Mouse (Mus musculus) kidney, postnatal 0 days (tissue): ENCODE measurements at regions not wholly inside any gene's neighbourhood (a gene's known extent, or its start where the extent isn't known, plus 50 kb on each side); places are given as distances from the start of the nearest gene placed in this dataset.

Experiments
- ATAC-seq: fragments of 200-750 bp; cut with Nextera tagmentation; replicated peaks from 2 replicates; pipeline ENCODE4 v1.8.0; 2017; ENCODE audit warnings: low read depth, moderate number of reproducible peaks, moderate TSS enrichment, moderate library complexity; ENCODE audit not compliant: low FRiP score
- DNase-seq: peaks from one replicate; pipeline ENCODE4 v3.0.0-alpha.2; 2016; ENCODE audit warnings: low spot score
- H3K27ac ChIP-seq: fragments of 300-500 bp; sonication (generic); 2 replicates; pipeline ENCODE4 v1.5.1; 2014; ENCODE audit warnings: mild to moderate bottlenecking
- H3K27me3 ChIP-seq: fragments of 300-500 bp; sonication (generic); 2 replicates; pipeline ENCODE4 v1.6.1; 2014; ENCODE audit warnings: low read length, mixed read lengths; ENCODE audit not compliant: insufficient read depth
- H3K36me3 ChIP-seq: fragments of 300-500 bp; sonication (generic); 2 replicates; pipeline ENCODE4 v1.6.1; 2014; ENCODE audit warnings: low read length, mixed read lengths; ENCODE audit not compliant: insufficient read depth
- H3K4me1 ChIP-seq: fragments of 300-500 bp; sonication (generic); replicated peaks from 2 replicates; pipeline ENCODE4 v1.6.1; 2014; ENCODE audit warnings: antibody characterized with exemption, low read length, mixed read lengths; ENCODE audit not compliant: insufficient read depth
- H3K4me2 ChIP-seq: fragments of 300-500 bp; sonication (generic); 2 replicates; pipeline ENCODE4 v1.6.1; 2014; ENCODE audit warnings: mild to moderate bottlenecking, low read length, moderate library complexity, mixed read lengths
- H3K4me3 ChIP-seq: fragments of 300-500 bp; sonication (generic); replicated peaks from 2 replicates; pipeline ENCODE4 v1.5.1; 2014; ENCODE audit warnings: low read depth, low read length
- H3K9ac ChIP-seq: fragments of 300-500 bp; sonication (generic); 2 replicates; pipeline ENCODE4 v1.6.1; 2014; ENCODE audit warnings: low read depth, low read length
- H3K9me3 ChIP-seq: fragments of 300-500 bp; sonication (generic); replicated peaks from 2 replicates; pipeline ENCODE4 v1.6.1; 2016; ENCODE audit warnings: low read length, inconsistent platforms, mixed read lengths
- CTCF ChIP-seq: IDR thresholded peaks from 2 replicates; pipeline ENCODE4 v1.5.1; 2016; ENCODE audit warnings: antibody characterized with exemption, low read depth, mild to moderate bottlenecking, moderate library complexity
- WGBS: fragments of 180-500 bp; shearing (Covaris S2); extraction: QIAGEN DNeasy Blood & Tissue Kit; methylation state at CpG from one replicate; pipeline ENCODE4 v1.1.7; 2014; 5-methylcytosine and 5-hydroxymethylcytosine counted together

DNA sequence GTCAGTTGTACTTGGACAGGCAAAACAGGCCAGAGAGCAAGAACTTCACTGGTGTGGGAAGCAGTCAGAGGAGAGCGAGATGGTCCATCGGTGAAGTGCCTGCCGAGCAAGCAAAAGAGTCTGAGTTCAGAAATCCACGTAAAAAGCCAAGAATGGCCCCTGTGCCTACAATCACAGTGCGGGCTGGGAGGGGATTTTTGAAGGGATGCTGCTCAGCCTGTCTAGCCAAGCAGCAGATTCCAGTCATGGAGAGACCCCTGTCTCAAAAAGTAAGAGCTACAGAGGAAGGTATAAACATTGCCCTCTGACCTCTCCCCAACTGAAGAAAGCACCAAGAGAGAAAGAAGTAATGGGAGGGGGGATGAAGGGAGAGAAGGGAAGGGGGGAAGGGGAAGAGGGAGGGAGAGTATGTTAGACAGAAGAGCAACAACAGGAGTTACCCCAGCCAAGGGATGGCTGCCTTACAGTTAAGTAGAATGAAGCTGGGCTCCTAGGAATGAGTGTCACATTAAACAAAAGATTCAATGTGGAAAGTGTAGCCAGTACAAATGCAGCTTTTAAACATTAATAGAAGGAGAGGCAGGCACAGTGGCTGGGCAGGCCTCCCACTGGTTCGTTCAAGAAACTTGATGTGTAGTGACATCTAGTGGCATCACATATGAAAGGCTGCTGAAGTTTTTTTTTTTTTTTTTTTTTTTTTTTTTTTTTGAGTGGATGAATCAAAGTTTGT lies 130.2 kb downstream of the Srek1 start:
- no peak overlapping the region for H3K4me2 ChIP-seq
- TF ChIP-seq CTCF: peak; percentile 80
- H3K4me3 ChIP-seq: no peak overlapping the region
- H3K9ac ChIP-seq: no peak overlapping the region
- no peaks in the 10 kb centered on the region for H3K4me1 ChIP-seq
- ATAC-seq (0 out of 2 replicates have a peak, but pooled peaks have one; percentile 52), DNase-seq (peak; percentile 91)
- no peaks in the 10 kb centered on the region for H3K36me3 ChIP-seq
- H3K9me3 ChIP-seq: no peaks in the 10 kb centered on the region
- H3K27ac ChIP-seq: no peak overlapping the region
- H3K27me3 ChIP-seq: no peaks in the 10 kb centered on the region
- WGBS: 57% methylated on average over 6 of the region's 6 CpGs

DNA sequence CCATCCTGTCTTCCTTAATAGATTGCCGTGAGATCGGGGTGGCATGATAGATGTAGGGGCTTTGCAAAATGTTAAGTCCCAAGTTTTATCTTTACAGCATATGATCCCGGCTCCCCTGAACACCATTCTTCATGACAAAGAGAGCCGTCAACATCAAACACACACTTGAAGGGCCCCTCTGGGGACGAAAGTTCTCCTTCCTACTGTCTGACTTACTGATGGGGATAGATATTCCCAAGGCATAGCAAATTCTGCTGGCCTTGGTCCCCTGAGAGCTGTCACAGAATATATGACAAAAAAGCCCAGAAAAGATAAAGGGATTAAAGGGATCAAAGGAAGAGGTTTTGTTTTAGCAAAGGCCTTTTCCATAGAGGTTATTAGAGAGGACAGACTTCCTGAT lies 130.9 kb downstream of the Srek1 start:
- H3K9me3 ChIP-seq: no peaks in the 10 kb centered on the region
- no peak overlapping the region for H3K4me2 ChIP-seq
- no peak overlapping the region for H3K27ac ChIP-seq
- no peak overlapping the region for H3K9ac ChIP-seq
- TF ChIP-seq CTCF: no peak
- ATAC-seq: no peak
- DNase-seq: no peak
- no peaks in the 10 kb centered on the region for H3K36me3 ChIP-seq
- 56% methylated on average over 5 of the region's 5 CpGs for WGBS
- H3K27me3 ChIP-seq: no peaks in the 10 kb centered on the region
- H3K4me1 ChIP-seq: no peaks in the 10 kb centered on the region
- no peak overlapping the region for H3K4me3 ChIP-seq

DNA sequence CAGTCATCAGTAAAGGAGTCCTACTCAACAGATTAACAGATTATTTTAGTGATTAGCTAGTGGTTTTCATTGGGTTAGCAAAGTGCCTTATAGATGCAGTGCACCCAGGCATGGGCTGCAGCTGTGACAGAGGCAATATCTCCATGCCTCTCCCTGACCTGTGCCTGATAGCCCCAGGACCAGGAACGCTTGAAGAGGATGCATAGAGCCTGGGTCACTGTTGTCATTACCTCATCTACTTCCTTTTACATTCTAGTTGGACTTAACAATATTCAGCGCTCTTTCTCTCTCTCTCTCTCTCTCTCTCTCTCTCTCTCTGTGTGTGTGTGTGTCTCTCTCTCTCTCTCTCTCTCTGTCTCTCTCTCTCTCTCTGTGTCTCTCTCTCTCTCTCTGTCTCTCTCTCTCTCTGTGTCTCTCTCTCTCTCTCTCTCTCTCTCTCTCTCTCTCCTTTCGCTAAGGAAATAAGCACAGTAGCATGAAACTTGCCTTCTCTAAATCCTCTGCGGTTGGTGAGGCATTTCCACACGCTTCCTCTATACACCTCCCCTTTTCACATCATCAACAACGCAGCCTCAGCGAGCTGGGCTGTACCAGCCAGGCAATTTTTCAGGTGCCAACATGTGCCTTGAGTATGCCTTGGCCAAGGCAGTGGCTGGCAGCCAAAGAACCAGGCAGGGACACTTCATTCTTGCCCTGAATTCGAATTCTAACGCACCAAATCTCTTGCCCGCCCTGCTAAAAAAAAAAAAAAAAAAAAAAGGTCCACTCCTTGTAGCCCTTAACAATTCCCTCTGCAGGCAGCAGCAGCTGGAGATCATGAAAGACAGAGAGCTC lies 131.6 kb downstream of the Srek1 start:
- Histone ChIP-seq H3K4me2 (no peak overlapping the region), H3K36me3 (no peaks in the 10 kb centered on the region), H3K4me1 (no peaks in the 10 kb centered on the region), H3K9ac (no peak overlapping the region), H3K27me3 (no peaks in the 10 kb centered on the region), H3K4me3 (no peak overlapping the region), H3K27ac (no peak overlapping the region), H3K9me3 (no peaks in the 10 kb centered on the region)
- no peak for ATAC-seq
- no peak for DNase-seq
- TF ChIP-seq CTCF: no peak
- WGBS: 70% methylated on average over 10 of the region's 10 CpGs

GRCm38 (mm10) chr13:103638038-103638437 lies 136.4 kb downstream of the Srek1 start:
- DNase-seq (no peak), ATAC-seq (no peak)
- H3K9ac ChIP-seq: no peak overlapping the region
- no peaks in the 10 kb centered on the region for H3K27me3 ChIP-seq
- no peak overlapping the region for H3K27ac ChIP-seq
- no peaks in the 10 kb centered on the region for H3K4me1 ChIP-seq
- H3K36me3 ChIP-seq: no peaks in the 10 kb centered on the region
- H3K4me2 ChIP-seq: no peak overlapping the region
- no peak for TF ChIP-seq CTCF
- no peak overlapping the region for H3K4me3 ChIP-seq
- no peaks in the 10 kb centered on the region for H3K9me3 ChIP-seq

DNA sequence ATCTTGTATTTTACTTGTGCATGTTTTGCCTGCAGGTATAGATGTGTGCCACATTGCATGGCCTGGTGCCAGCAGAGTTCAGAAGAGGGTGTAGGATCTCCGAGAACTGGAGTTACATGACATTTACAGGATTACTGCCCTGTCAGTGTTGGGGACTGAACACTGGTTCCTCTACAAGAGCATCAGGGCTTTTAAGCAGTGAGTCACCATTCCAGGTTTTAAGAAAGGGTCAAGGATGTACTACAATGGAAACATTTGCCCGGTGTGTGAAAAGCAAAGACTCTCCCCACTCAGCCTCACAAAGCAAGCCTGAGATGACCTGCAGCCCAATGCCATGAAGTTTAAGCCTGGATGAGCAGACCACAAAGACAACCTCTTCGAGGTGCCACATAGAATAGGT lies 137.0 kb downstream of the Srek1 start:
- Histone ChIP-seq H3K4me2 (no peak overlapping the region), H3K9ac (no peak overlapping the region), H3K9me3 (no peaks in the 10 kb centered on the region), H3K27ac (no peak overlapping the region), H3K27me3 (no peaks in the 10 kb centered on the region), H3K4me1 (no peaks in the 10 kb centered on the region), H3K36me3 (no peaks in the 10 kb centered on the region), H3K4me3 (no peak overlapping the region)
- no peak for TF ChIP-seq CTCF
- ATAC-seq (no peak), DNase-seq (no peak)
- WGBS: 81% methylated on average over 3 of the region's 3 CpGs

DNA sequence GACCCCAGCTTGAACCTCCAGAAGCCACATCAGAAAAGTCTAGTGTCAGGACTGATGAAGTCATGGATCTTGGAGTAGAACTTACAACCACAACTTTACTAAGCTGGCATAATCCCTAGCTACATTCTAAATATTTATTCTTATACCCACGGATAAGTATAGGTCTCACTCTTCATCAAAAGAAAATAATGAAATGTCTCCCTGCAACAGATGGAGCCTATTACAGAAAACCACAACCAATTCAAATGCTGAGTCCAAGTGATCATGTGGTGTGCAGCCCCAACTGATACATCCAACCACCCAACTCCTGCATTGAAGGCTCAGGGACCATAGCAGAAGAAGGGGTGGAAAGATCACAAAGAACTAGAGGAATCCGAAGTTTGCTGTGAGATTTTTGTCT lies 137.8 kb downstream of the Srek1 start:
- H3K36me3 ChIP-seq: no peaks in the 10 kb centered on the region
- no peaks in the 10 kb centered on the region for H3K27me3 ChIP-seq
- DNase-seq: no peak
- no peak for TF ChIP-seq CTCF
- no peak overlapping the region for H3K27ac ChIP-seq
- no peaks in the 10 kb centered on the region for H3K4me1 ChIP-seq
- no peak overlapping the region for H3K4me3 ChIP-seq
- WGBS: 82% methylated on average over 2 of the region's 2 CpGs
- H3K9me3 ChIP-seq: no peaks in the 10 kb centered on the region
- no peak overlapping the region for H3K4me2 ChIP-seq
- no peak for ATAC-seq
- no peak overlapping the region for H3K9ac ChIP-seq
